Mouse (Mus musculus): ENCODE measurements around the gene Zdhhc8. TPM values are rescaled to one million over a fixed set of nuclear protein-coding genes. Genes with fewer than 3 reads are reported as not detected.

The Zdhhc8 gene
- polyA plus RNA-seq, 1 experiment from 2014 or later: 13.5 TPM

DNA sequence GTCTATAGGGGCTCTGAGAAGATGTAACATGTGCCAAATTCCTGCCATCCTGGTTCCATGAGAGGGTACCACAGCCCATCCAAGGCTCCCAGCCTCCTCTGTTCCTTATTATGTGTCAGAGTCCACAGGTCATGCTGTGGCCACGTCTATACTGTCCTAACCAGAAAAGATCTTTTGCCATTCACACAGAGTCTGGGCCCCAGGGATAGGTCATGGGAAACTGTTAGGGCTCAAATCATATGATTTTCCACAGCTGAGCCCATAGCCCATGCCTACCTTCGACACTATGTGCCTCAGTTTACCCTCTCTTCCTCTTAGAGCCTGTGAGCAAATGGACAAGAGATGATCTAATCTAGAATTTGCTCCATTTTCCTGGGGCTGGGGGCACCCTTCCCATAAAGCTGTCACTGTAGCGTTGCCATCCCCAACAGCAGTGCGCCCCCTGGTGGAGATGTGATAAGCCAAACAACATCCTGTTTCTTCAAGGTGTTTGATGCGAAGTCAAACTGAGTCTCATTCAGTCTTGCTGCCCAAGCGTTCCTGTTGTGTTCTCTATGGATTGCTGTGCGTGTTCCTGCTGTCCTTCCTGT is 62.6 kb downstream of the Zdhhc8 start:
- no peaks in the 10 kb centered on the region for H3K4me1 ChIP-seq (replicated peaks; ENCODE audit: insufficient read depth, low read length)
- no peaks in the 10 kb centered on the region for H3K27me3 ChIP-seq (ENCODE audit: insufficient read depth, low read length)
- WGBS: 12% methylated on average over 7 of the region's 7 CpGs
- DNase-seq (ENCODE audit: low spot score) (peak; percentile 83), ATAC-seq (replicated peaks; ENCODE audit: low FRiP score, low read depth) (no peak)
- peak; percentile 97 for TF ChIP-seq CTCF (IDR thresholded peaks at IDR 0.05; ENCODE audit: low read depth)
- H3K9ac ChIP-seq (ENCODE audit: low read depth, low read length): no peak overlapping the region
- H3K27ac ChIP-seq: no peak overlapping the region
- no peak overlapping the region for H3K4me2 ChIP-seq (ENCODE audit: low read length)
- H3K9me3 ChIP-seq (replicated peaks; ENCODE audit: low read length): no peaks in the 10 kb centered on the region
- no peak overlapping the region for H3K4me3 ChIP-seq (replicated peaks; ENCODE audit: low read depth, low read length)
- no peaks in the 10 kb centered on the region for H3K36me3 ChIP-seq (ENCODE audit: insufficient read depth, low read length)

MicroRNAs encoded within 50 kb of the gene (microRNA counts, 519-probe panel; counts per million panel counts)
- 330 counts per million, percentile 68 among the panel's probes with 10 or more counts for microRNA mmu-miR-1306

Small RNAs within 50 kb of the gene (microRNA-seq; reads per million reads assigned to microRNA genes)
- gene Gm24572: not detected
- gene Mir1306: 102 reads per million, percentile 51 among the genes with 10 or more reads in this experiment

Other genes with a start within 250 kb of the Zdhhc8 start
- 111 and 115 TPM in 2 replicates for gene Dgcr6, start 182.3 kb downstream of the Zdhhc8 start, polyA plus RNA-seq (2015; fragmentation: Nextera tagmentation; extraction: Ambion mirVana)
- gene Prodh, start 144.9 kb downstream of the Zdhhc8 start, polyA plus RNA-seq (2015; fragmentation: Nextera tagmentation; extraction: Ambion mirVana): 19.2 and 20.3 TPM in 2 replicates
- 1.0 and 1.2 TPM in 2 replicates for gene Rtn4r, start 107.5 kb downstream of the Zdhhc8 start, polyA plus RNA-seq (2015; fragmentation: Nextera tagmentation; extraction: Ambion mirVana)
- gene Ccdc188, start 17.3 kb downstream of the Zdhhc8 start, polyA plus RNA-seq (2015; fragmentation: Nextera tagmentation; extraction: Ambion mirVana): not detected in 2 replicates
- 53.0 and 59.2 TPM in 2 replicates for gene Trmt2a, start 13.5 kb upstream of the Zdhhc8 start, polyA plus RNA-seq (2015; fragmentation: Nextera tagmentation; extraction: Ambion mirVana)
- gene Ranbp1, start 13.6 kb upstream of the Zdhhc8 start, polyA plus RNA-seq (2015; fragmentation: Nextera tagmentation; extraction: Ambion mirVana): 457 and 487 TPM in 2 replicates
- 0.91 and 3.0 TPM in 2 replicates for gene Gm49776, start 23.2 kb upstream of the Zdhhc8 start, polyA plus RNA-seq (2015; fragmentation: Nextera tagmentation; extraction: Ambion mirVana)
- gene Dgcr8, start 54.1 kb upstream of the Zdhhc8 start, polyA plus RNA-seq (2015; fragmentation: Nextera tagmentation; extraction: Ambion mirVana): 15.6 and 18.5 TPM in 2 replicates
- gene Tango2, start 113.0 kb upstream of the Zdhhc8 start, polyA plus RNA-seq (2015; fragmentation: Nextera tagmentation; extraction: Ambion mirVana): 28.3 and 31.6 TPM in 2 replicates
- gene Arvcf, start 113.0 kb upstream of the Zdhhc8 start, polyA plus RNA-seq (2015; fragmentation: Nextera tagmentation; extraction: Ambion mirVana): 20.0 and 20.6 TPM in 2 replicates
- 29.8 and 30.6 TPM in 2 replicates for gene Txnrd2, start 191.2 kb upstream of the Zdhhc8 start, polyA plus RNA-seq (2015; fragmentation: Nextera tagmentation; extraction: Ambion mirVana)
- gene Comt, start 191.7 kb upstream of the Zdhhc8 start, polyA plus RNA-seq (2015; fragmentation: Nextera tagmentation; extraction: Ambion mirVana): 107 and 123 TPM in 2 replicates